Mouse (Mus musculus) thymus, adult 2 months (tissue): ENCODE measurements around the gene Lyz2. TPM values are rescaled to one million over a fixed set of nuclear protein-coding genes. Genes with fewer than 3 reads are reported as not detected.
"Not testable (repeated sequence)": the region's sequence is repeated elsewhere in the genome, so short reads cannot be mapped to it uniquely, and the experiment has no call there.

Experiments used
- DNase-seq: peaks from one replicate; pipeline ENCODE4 v3.0.0; 2021
- H3K27ac ChIP-seq: fragments of 200-500 bp; 2 replicates; pipeline ENCODE4 v1.5.1; 2012; ENCODE audit warnings: low read length, control low read depth; ENCODE audit not compliant: control insufficient read depth, insufficient read depth
- H3K27me3 ChIP-seq: fragments of 200-500 bp; 2 replicates; pipeline ENCODE4 v1.6.1; 2012; ENCODE audit warnings: mild to moderate bottlenecking, low read length, moderate library complexity, mixed read lengths; ENCODE audit not compliant: control insufficient read depth, insufficient read depth
- H3K36me3 ChIP-seq: fragments of 200-500 bp; 2 replicates; pipeline ENCODE4 v1.6.1; 2012; ENCODE audit warnings: mild to moderate bottlenecking, low read length, moderate library complexity; ENCODE audit not compliant: control insufficient read depth, insufficient read depth
- H3K4me1 ChIP-seq: fragments of 200-500 bp; replicated peaks from 2 replicates; pipeline ENCODE4 v1.6.1; 2012; ENCODE audit warnings: low read length; ENCODE audit not compliant: control insufficient read depth, insufficient read depth
- H3K4me3 ChIP-seq: fragments of 200-500 bp; 2 replicates; pipeline ENCODE4 v1.5.1; 2012; ENCODE audit warnings: mild to moderate bottlenecking, low read length, control low read depth, moderate library complexity; ENCODE audit not compliant: control insufficient read depth, insufficient read depth
- CTCF ChIP-seq: fragments of 200-500 bp; IDR thresholded peaks from 2 replicates; pipeline ENCODE4 v1.5.1; 2012; ENCODE audit warnings: mild to moderate bottlenecking, control low read depth, low read length, moderate library complexity, borderline replicate concordance; ENCODE audit not compliant: control insufficient read depth, poor library complexity, insufficient read depth; ENCODE audit errors: extremely low read depth
- POLR2A ChIP-seq: fragments of 200-500 bp; IDR thresholded peaks from 2 replicates; pipeline ENCODE4 v1.6.1; 2012; ENCODE audit warnings: mild to moderate bottlenecking, low read length, control low read depth, moderate library complexity; ENCODE audit not compliant: control insufficient read depth, poor library complexity, insufficient read depth; ENCODE audit errors: extremely low read depth
- WGBS: fragments of 180-500 bp; shearing (Covaris S2); methylation state at CpG from one replicate; pipeline ENCODE4 v1.1.7; 2018; 5-methylcytosine and 5-hydroxymethylcytosine counted together
- polyA plus RNA-seq: library from polyadenylated mRNA; depleted of rRNA; stranded (reverse); fragments of >200 nt; gene quantifications from 2 replicates; pipeline ENCODE4 v1.2.3, GENCODE M21; 2012

Gene Lyz2
- polyA plus RNA-seq, 1 experiment = 482 TPM

- H3K27ac ChIP-seq = no peak overlapping the region
- no peak overlapping the region for H3K4me3 ChIP-seq
- TF ChIP-seq POLR2A (no peak), CTCF (no peak)
- no peaks in the 10 kb centered on the region for H3K36me3 ChIP-seq
- WGBS = 95% methylated on average over 8 of the region's 8 CpGs
- no peaks in the 10 kb centered on the region for H3K4me1 ChIP-seq
- DNase-seq = no peak
- no peaks in the 10 kb centered on the region for H3K27me3 ChIP-seq
These were observed 30.0 kb upstream of the Lyz2 start for GRCm38 (mm10) chr10:117312168-117312567.

DNA sequence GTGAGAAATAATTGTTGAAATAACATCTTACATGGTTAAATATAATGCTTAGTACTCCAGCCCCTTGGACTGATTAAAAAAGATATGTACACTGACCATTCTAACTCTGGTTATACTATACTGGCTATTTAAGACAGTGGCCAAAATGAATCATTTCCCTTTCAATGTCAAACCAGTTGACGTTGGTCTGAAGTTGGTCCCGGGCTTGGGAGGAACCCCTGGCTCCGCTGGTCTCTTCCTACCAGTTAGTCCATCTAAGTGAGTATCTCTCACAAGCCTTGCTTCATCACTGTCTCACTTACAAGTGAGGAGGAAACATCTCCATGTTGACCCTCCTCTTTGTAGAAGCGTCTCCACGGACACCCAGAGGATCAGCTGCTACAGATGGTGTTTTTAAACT, 22.2 kb upstream of the Lyz2 start:
- TF ChIP-seq POLR2A (no peak), CTCF (no peak)
- Histone ChIP-seq H3K4me3 (no peak overlapping the region), H3K36me3 (no peaks in the 10 kb centered on the region), H3K4me1 (no peaks in the 10 kb centered on the region), H3K27ac (no peak overlapping the region), H3K27me3 (no peaks in the 10 kb centered on the region)
- 95% methylated on average over 5 of the region's 5 CpGs for WGBS
- no peak for DNase-seq

GRCm38 (mm10) chr10:117301688-117302087, 19.6 kb upstream of the Lyz2 start:
- no peak overlapping the region for H3K27ac ChIP-seq
- H3K27me3 ChIP-seq = no peaks in the 10 kb centered on the region
- 37% methylated on average over 1 of the region's 1 CpGs for WGBS
- no peaks in the 10 kb centered on the region for H3K36me3 ChIP-seq
- H3K4me3 ChIP-seq = no peak overlapping the region
- H3K4me1 ChIP-seq = no peaks in the 10 kb centered on the region
- TF ChIP-seq CTCF = no peak
- no peak for TF ChIP-seq POLR2A
- no peak for DNase-seq

DNA sequence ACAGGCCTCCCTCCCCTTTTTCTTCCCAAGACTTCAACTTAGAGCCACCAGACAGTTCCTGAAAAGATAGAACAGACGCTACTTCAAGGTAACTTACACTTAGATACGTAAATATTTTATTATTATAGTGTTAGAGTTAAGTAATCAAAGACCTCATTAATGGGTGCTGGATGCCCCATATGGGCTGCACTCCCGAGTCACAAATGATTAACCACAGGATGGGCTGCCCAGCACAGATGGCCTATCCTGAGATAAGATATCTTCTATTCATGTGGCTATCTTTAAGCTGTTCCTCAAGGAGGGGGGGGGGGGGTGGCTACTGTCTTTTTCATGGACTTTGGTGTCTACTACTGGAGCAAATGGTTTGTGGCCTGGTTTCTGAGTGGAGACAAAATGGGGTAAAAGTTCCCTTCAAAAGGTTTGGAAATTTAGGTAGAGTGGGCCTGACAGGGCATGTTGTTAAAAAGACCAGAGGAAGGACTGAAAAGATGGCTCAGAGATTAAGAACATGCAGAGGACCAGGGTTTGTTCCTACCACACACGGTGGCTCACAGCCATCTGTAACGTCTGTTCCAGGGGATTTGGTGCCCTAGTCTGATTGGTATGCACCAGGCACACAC, 17.9 kb upstream of the Lyz2 start:
- no peak for DNase-seq
- 84% methylated on average over 5 of the region's 5 CpGs for WGBS
- H3K4me1 ChIP-seq = no peaks in the 10 kb centered on the region
- H3K27me3 ChIP-seq = no peaks in the 10 kb centered on the region
- no peaks in the 10 kb centered on the region for H3K36me3 ChIP-seq
- H3K27ac ChIP-seq = no peak overlapping the region
- TF ChIP-seq CTCF (no peak), POLR2A (no peak)
- H3K4me3 ChIP-seq = no peak overlapping the region

GRCm38 (mm10) chr10:117299106-117299505, 17.0 kb upstream of the Lyz2 start:
- Histone ChIP-seq H3K4me3 (no peak overlapping the region), H3K27ac (no peak overlapping the region), H3K36me3 (no peaks in the 10 kb centered on the region), H3K4me1 (no peaks in the 10 kb centered on the region), H3K27me3 (no peaks in the 10 kb centered on the region)
- TF ChIP-seq CTCF (no peak), POLR2A (no peak)
- WGBS = 97% methylated on average over 4 of the region's 4 CpGs
- DNase-seq = no peak

GRCm38 (mm10) chr10:117298336-117298735, 16.2 kb upstream of the Lyz2 start:
- no peak for DNase-seq
- H3K27me3 ChIP-seq = no peaks in the 10 kb centered on the region
- WGBS = 94% methylated on average over 6 of the region's 6 CpGs
- H3K36me3 ChIP-seq = no peaks in the 10 kb centered on the region
- no peak for TF ChIP-seq POLR2A
- no peak overlapping the region for H3K4me3 ChIP-seq
- peaks cover 2% of the 10 kb centered on the region; the same call in 1 of the 2 replicates for H3K4me1 ChIP-seq
- H3K27ac ChIP-seq = no peak overlapping the region

DNA sequence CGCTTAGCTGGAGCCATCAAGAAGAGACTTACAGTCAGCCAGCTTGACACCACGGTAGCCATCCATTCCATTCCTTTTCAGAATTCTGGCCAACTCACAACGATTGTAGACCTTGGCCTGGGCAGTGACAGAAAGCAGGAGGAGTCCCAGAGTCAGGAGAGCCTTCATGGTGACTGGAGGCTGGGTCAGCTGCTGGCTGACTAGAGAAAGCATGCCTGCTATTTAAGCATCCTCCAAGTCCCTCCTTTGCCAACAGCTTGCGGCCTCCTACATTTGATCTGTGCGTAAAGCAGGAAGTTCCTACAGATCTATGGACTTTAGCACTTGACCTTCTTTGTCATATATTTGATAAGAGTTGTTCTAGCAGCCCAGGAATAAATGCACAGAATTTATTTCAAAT, 10.6 kb upstream of the Lyz2 start, which contains the start of gene Lyz1:
Lyz1 (minus strand) TSS at position 198 of the 400 bp plus-strand sequence.
- TF ChIP-seq POLR2A = no peak
- TF ChIP-seq CTCF = no peak
- Histone ChIP-seq H3K4me1 (peaks cover 2% of the 10 kb centered on the region; the same call in 1 of the 2 replicates), H3K36me3 (no peaks in the 10 kb centered on the region), H3K27ac (no peak within 1 kb of the TSS), H3K27me3 (no peaks in the 10 kb centered on the region), H3K4me3 (no peak within 1 kb of the TSS)
- DNase-seq = no peak
- 86% methylated on average over 5 of the region's 5 CpGs for WGBS

GRCm38 (mm10) chr10:117290936-117291335, 8.8 kb upstream of the Lyz2 start:
- H3K27ac ChIP-seq, H3K36me3 ChIP-seq, H3K4me1 ChIP-seq, DNase-seq, H3K27me3 ChIP-seq, H3K4me3 ChIP-seq: not testable (repeated sequence)
- WGBS = 99% methylated on average over 6 of the region's 6 CpGs
